Mouse (Mus musculus): ENCODE data around the gene Twf1.

Twf1 gene

GRCm38 (mm10) chr15:94589219-94590075, at the start of gene Twf1:
Twf1 (minus strand) TSS chr15:94589889.
- DNase-seq, result peak; percentile 99

- DNase-seq, result no peak
These were observed 49.4 kb upstream of the Twf1 start for GRCm38 (mm10) chr15:94639126-94639525.

- no peak for DNase-seq
These were observed 48.5 kb upstream of the Twf1 start for GRCm38 (mm10) chr15:94638207-94638606.

GRCm38 (mm10) chr15:94634524-94634923, 44.8 kb upstream of the Twf1 start:
- no peak for DNase-seq

GRCm38 (mm10) chr15:94630553-94630952, 40.9 kb upstream of the Twf1 start:
- no peak for DNase-seq

GRCm38 (mm10) chr15:94628830-94629601, 39.3 kb upstream of the Twf1 start, which contains the start of gene Tmem117:
Tmem117 (plus strand) TSS chr15:94629232.
- DNase-seq, result peak; percentile 37

- no peak for DNase-seq
These were observed 38.8 kb upstream of the Twf1 start for GRCm38 (mm10) chr15:94628463-94628829.

DNA sequence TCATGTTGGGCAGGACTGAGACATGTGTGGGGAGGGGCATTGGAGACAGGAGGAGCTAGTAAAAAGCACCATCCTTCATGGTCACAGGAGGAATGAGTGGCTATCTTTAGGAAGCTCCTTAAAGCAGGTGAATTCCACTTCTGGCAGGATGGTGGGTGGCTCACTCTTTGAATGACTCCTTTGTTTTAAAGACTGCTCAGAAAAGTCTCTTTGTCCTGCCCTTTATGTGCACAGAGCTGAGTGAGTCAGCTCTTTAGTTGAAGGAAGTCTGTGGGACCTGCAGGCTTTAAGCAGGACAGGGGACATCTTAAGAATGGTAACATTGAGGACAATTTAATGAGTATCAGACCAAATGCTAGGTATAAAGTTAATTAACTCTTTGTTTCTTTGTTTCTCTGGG, 31.2 kb upstream of the Twf1 start:
- DNase-seq, result no peak

DNA sequence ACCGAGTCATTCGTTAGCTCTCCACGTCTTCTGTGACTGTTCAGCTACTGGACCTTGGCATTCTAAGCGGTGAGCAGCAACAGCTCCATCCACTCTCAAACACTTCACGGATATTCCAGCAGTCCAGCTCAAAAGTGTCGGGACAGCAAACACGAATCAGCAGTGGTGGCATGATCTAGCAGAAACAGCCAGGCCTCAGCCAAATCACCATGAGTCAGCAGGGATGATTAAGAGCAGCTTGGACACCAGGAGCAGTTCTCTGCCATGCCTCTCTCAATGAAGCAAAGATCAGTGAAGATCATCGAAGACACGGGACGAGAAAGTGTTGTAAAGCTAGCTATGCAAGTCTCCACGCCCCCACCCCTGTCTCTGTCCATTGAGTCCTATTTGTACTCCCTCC, 26.3 kb upstream of the Twf1 start:
- no peak for DNase-seq

- no peak for DNase-seq
These were observed 18.1 kb upstream of the Twf1 start for GRCm38 (mm10) chr15:94607768-94608167.

GRCm38 (mm10) chr15:94602441-94602840, 12.8 kb upstream of the Twf1 start:
- no peak for DNase-seq

DNA sequence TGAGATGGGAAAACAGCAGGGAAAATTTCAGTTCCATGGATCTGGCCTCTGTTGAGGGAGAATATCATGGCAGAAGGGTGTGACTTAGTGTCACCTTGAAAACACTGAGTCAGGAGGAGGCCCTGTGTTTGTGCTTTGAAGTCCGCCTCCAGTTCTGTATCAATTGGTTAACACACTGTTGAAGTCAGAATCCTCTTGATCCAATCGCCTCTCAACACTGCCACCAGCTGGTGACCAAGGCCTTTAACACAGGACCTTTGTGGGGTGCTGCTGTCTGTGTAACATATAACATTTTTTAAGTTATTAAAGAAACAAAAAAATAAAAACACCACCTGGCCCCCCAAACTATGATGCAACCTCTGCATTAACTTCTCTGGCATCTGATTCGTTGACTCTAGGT, 11.7 kb upstream of the Twf1 start:
- DNase-seq, result peak; percentile 39

DNA sequence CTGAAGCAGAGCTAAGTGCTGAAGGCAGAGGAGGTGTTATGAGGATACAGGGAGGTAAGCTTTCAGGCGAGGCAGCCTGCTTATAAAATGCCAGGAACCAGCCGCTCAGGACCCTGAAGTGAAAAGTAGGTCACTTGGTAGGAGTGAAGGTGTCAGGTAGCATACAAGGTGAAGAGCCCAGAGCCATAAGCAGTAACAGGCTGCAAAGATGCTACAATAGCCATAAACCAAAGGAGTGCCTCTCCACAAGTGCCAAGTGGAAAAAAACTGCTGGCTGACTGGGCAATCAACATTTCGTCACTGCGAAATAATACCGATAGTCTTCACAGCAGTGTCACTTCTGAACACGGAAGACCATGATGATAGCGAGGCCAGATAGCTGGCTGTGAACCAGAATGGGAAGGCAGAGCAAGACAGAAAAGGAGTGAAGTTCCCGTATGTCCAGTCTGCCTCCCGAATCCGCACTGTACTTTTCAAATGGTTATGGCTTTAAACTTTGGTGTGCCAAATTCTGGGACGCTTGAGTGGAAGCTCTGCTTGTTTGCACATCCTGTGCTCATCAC, 10.5 kb upstream of the Twf1 start:
- DNase-seq, result no peak

DNA sequence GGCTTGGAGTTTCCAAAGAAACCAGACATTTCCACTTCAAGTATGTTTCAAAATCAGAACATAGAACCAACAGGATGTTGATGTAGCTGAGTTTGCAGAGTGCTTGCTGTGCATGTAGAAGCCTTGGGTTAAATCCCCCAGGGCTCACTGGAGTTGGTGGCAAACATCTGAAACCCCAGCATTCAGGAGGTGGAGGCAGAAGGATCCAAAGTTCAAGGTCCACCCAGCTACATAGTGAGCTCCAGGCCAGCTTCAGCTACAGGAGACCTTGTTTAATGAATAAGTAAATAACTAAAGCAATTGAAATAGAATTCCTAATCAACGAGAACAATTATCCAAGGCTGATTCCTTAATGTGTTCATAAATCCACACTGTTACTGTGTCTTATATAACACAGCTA, 3.9 kb upstream of the Twf1 start:
- DNase-seq, result no peak

DNA sequence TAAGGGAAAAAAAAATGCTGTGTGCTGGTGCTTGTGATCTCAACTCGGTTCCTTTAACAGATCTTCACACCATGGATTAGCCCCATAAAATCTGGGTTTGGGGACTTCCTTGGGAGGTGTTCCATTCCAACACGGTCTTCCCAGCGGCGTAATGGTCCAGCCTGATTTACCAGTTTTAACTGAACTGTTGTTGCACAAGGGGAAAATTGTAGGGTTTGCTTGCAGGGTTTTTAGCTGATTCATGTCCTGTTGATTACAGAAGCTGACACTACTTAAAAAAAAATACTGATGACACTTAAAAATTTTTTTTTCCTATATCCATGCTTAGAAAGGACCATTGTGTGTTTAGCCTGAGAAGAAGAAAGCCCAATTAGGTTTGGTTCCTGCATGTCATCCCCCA, 1.7 kb upstream of the Twf1 start:
- DNase-seq, result no peak

- DNase-seq, result no peak
These were observed 394 bp upstream of the Twf1 start for GRCm38 (mm10) chr15:94590083-94590482.

- DNase-seq, result no peak
These were observed 1.6 kb downstream of the Twf1 start for GRCm38 (mm10) chr15:94587826-94588715.

- no peak for DNase-seq
These were observed 5.0 kb downstream of the Twf1 start for GRCm38 (mm10) chr15:94584738-94585137.

GRCm38 (mm10) chr15:94583153-94583552, 6.5 kb downstream of the Twf1 start:
- DNase-seq, result no peak

- no peak for DNase-seq
These were observed 7.6 kb downstream of the Twf1 start for GRCm38 (mm10) chr15:94582000-94582593.

DNA sequence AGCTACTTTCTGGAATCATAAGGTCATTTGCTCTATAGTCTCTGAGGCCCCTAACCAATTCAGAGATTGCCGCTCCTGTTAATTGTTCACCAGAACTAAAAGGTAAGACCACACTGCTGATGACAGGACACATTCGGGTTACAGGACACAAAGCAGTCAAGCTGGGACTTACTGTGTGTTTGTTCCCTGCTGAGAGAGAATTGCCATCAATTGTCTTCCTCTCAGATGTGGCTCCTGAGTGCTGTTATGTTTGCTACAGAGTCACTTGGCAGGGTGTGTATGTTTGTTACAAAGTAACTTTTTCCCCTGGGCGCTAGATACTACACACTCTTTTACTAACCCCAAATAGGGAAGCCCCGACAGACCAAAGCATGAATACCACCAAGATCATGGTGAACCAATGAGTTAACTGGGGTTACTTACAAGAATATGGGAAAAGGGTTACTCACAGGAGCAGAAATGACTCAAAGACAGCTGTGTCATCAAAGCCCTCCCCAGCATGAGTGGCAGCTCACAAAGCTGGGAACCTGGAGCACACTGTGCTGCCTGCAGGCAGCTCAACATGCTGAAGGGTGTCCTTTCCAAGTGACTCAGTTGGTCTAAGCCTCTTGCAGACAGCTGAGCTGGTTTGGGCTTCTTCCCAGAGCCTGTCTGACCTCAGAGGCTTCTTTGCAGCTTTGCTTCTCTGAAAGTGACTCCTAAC, 15.0 kb downstream of the Twf1 start:
- DNase-seq, result no peak

DNA sequence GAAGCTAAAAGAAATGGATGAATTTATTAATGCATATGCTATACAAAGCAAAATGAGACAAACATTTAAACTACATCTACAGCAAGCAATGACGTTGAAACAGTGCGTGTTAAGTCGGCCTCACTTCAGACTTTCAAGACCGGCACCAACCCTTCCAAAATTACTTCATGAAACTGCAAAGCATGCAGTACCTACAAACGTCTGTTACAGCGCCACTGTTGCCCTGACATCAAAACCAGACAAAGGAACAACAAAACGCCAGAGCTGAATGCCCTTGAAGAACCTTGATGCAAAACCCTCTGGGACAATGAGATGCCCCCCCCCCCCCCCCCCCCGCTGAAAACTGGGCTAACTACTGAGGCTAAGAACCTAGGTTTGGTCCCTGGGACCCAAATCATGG, 16.9 kb downstream of the Twf1 start:
- no peak for DNase-seq
